Mouse (Mus musculus): ENCODE measurements around the gene Krt14. TPM values are rescaled to one million over a fixed set of nuclear protein-coding genes. Genes with fewer than 3 reads are reported as not detected.

Krt14 gene
- total RNA-seq, 1 experiment from 2014 or later = not detected

DNA sequence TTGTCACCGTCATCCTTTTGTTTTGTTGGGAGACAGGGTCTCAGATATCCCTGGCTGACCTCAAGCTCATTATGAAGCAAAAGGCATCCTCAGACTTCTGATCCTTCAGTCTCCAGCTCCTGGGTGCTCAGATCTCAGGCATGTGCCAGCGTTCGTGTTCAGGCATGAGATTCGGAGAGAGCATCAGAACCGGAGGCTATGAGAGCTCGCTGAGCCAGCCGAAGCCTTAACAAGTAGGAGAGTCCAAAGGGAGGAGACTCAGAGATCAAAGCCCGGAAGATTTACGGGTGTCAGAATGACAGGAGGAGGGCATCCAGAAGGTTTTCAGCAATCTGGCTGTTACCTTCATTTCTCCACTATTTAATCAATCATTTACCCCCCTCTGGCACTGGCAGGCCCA is 30.6 kb downstream of the Krt14 start:
- ATAC-seq (replicated peaks; ENCODE audit: insufficient number of reproducible peaks, low FRiP score, low TSS enrichment, poor library complexity, severe bottlenecking) = no peak

DNA sequence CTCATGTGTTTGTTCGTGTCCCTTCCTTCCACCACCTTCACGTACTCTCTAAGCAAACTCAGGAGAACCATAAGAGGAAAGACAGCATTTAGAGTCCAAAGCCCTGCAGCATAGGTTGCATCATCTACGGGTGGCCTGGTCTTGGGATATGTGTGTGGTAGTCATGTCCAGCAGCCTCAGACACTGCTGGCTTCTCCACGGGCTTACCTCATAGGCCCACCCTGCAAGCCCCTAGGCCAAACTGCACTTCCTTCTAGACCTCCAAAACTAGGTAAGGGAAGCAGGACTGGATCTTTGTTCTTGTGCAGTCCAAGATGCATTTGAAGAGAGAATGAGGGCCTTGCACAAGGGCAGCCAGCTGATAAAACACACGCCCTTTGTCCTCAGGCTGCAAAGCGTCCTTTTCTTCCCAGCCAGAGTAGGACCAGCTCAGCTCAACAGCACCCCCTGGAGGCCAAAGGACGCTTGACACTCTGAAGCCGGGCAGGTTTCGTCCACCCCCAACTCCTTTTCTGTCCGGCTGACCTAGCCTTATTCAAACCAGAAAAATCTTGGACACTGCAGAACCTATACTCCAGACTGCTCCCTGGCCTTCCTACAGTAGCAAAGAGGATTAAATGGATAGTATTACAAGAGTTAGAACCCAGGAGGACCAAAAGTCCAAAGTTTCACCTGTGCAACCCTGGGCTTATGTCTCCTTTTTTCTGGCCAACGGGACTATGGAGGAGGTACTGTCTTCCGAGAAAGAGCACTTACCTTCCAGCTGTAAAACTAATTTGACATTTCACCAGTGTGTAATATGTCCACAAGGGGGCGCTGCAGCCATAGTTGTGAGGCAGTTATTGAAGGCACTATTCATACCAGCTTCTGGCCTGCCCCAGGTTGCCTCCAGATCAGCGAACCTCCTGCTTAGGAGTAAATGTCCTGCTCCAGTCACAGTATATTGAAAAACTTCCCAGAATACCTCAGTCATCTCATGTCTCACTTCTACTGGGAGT is 38.3 kb downstream of the Krt14 start:
- ATAC-seq (replicated peaks; ENCODE audit: insufficient number of reproducible peaks, low FRiP score, low TSS enrichment, poor library complexity, severe bottlenecking) = no peak

DNA sequence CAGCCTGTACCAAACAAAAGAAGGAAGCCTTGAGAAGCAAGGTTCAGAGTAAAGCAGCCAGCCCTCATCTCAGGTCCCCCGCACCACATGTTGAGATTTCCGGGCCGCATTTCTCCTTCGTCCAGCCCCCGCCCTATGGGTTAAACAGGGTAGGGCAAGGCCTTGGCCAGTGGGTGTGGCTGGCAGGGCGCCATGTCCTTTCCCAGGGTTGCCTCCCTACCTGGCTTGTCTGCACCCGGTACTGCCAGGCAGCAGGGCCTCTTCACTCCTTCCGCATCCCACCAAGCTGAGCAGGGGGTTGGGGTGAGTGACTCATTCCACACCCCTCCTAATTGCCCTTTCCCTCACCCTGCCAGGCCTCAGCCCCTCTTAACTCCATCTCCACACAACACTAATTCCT is 39.3 kb downstream of the Krt14 start:
- no peak for ATAC-seq (replicated peaks; ENCODE audit: insufficient number of reproducible peaks, low FRiP score, low TSS enrichment, poor library complexity, severe bottlenecking)

DNA sequence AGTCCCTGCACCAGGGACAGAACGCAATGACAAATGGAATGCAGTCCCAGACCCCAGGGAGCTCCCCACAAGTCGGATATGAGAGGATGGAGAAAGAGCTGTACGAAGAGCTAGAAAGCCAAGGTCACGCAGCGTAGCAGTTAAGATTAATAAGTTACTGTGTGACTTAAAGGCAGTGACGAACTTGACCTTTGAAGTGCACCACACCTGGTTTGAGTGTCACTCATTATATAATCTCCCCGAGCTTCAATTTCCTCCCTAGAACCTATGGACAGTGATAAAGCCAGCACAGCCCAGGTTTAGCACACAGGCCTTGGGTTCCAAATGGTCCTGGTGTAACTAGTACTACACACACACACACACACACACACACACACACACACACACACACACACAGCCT is 43.0 kb downstream of the Krt14 start:
- ATAC-seq (replicated peaks; ENCODE audit: insufficient number of reproducible peaks, low FRiP score, low TSS enrichment, poor library complexity, severe bottlenecking) = no peak

DNA sequence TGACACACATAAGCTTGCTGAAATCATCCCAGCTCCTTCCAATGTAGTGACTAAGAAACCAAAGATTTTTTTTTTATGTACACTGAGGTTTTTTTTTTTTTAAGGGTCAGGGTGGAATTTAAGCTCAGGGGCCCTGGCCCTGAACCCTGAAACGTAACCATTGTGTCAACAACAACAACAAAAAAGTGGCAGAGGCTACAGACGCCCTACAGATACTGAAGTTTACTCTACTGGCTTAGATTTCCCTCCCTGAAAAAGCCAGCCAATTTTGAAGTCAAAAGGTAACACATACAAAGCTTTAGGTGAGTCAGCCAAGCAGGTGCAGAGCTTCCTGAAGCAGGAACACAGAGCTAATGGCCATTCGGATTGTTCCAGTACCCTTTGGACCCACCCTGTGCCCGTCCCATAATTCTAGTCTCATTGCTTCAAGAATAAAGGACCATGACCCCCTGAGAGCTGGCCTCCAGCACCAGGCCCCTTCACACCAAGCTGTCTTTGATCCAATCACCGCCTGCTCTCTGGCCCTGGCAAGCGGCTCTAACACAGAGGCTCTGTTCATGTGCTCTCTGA is 49.4 kb downstream of the Krt14 start:
- no peak for ATAC-seq (replicated peaks; ENCODE audit: insufficient number of reproducible peaks, low FRiP score, low TSS enrichment, poor library complexity, severe bottlenecking)

DNA sequence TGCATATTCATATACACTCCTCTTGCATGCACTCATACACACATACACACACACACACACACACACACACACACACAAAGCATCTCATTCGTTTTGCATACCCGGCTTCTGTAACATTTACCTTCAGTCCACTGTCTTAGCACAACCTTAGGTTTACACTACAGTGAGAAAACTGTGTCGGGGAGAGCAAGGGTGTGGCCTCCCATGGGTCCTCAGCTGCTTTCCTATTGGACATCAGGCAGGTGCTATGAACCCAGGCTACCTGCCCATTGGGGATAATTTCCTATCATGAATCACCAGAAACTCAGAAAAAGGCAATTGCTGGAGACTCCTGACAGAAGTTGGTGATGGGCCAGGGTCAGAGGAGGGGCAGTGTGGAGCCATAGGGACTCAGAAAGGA is 50.0 kb downstream of the Krt14 start:
- ATAC-seq (replicated peaks; ENCODE audit: insufficient number of reproducible peaks, low FRiP score, low TSS enrichment, poor library complexity, severe bottlenecking) = no peak

DNA sequence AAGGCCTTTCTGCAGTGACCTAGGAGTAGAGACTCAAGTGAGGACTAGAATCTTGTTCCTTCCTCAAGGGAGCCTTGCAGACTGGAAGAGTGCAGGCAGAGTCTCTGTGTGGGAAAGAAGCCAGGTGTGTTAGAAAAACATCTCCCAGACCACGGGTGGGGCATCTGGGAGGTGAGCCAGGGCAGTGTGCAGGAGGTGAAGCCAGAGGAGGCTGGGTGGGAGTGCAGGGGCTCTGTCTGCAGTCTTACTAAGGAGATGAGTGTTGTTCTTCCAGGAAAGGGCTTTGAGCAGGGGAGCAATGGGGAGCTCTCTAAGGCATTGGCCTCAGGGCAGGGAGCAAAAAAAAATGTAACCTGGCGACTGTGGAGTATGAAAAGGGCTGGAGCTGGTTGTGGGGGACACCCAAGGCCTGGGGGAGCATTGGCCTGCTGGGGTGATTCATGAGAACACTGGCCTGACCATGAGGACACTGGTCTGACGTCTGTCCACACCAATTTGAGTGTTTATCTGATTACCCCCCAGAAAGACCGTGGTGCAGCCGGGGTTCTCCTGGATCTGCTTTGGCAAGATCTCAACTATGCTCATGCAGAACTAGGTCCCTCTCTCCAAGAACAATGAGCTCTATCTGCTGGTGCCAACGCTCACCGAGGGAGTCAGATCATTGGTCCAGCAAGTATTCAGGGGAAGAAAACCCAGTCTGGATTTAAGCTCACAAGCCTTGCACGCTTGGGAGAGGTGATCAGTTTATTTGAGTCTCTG is 51.7 kb downstream of the Krt14 start:
- no peak for ATAC-seq (replicated peaks; ENCODE audit: insufficient number of reproducible peaks, low FRiP score, low TSS enrichment, poor library complexity, severe bottlenecking)

Other genes starting within 250 kb of the Krt14 start
- gene Krtap29-1, start 228.5 kb downstream of the Krt14 start, total RNA-seq (2017) = not detected in 3 replicates
- not detected in 3 replicates for gene Krtap16-1, start 221.0 kb downstream of the Krt14 start, total RNA-seq (2017)
- gene Krtap17-1, start 213.6 kb downstream of the Krt14 start, total RNA-seq (2017) = not detected in 3 replicates
- gene Krt33a, start 191.3 kb downstream of the Krt14 start, total RNA-seq (2017) = not detected in 3 replicates
- not detected in 3 replicates for gene Krt33b, start 177.7 kb downstream of the Krt14 start, total RNA-seq (2017)
- gene Krt34, start 166.0 kb downstream of the Krt14 start, total RNA-seq (2017) = not detected in 3 replicates
- not detected in 3 replicates for gene Krt31, start 157.0 kb downstream of the Krt14 start, total RNA-seq (2017)
- not detected in 3 replicates for gene Krt32, start 119.3 kb downstream of the Krt14 start, total RNA-seq (2017)
- not detected in 3 replicates for gene Krt35, start 111.3 kb downstream of the Krt14 start, total RNA-seq (2017)
- gene Krt36, start 101.9 kb downstream of the Krt14 start, total RNA-seq (2017) = not detected in 3 replicates
- not detected in 3 replicates for gene Krt13, start 86.0 kb downstream of the Krt14 start, total RNA-seq (2017)
- gene Krt15, start 71.6 kb downstream of the Krt14 start, total RNA-seq (2017) = not detected in 3 replicates
- not detected in 3 replicates for gene Krt19, start 58.9 kb downstream of the Krt14 start, total RNA-seq (2017)
- gene Krt9, start 14.3 kb downstream of the Krt14 start, total RNA-seq (2017) = not detected in 3 replicates
- not detected in 3 replicates for gene Krt16, start 41.4 kb upstream of the Krt14 start, total RNA-seq (2017)
- gene Krt17, start 53.5 kb upstream of the Krt14 start, total RNA-seq (2017) = not detected in 3 replicates
- not detected in 3 replicates for gene Krt42, start 62.3 kb upstream of the Krt14 start, total RNA-seq (2017)
- gene Eif1, start 112.3 kb upstream of the Krt14 start, total RNA-seq (2017) = 374 to 712 TPM (median 492 TPM) in 3 replicates
- not detected in 3 replicates for gene Gast, start 126.9 kb upstream of the Krt14 start, total RNA-seq (2017)
- 1.3 to 2.7 TPM in 2 of 3 replicates, not detected in the other for gene Hap1, start 148.6 kb upstream of the Krt14 start, total RNA-seq (2017)
- gene Jup, start 190.2 kb upstream of the Krt14 start, total RNA-seq (2017) = 14.7 to 28.8 TPM (median 21.2 TPM) in 3 replicates
- 0.64 to 5.3 TPM (median 3.1 TPM) in 3 replicates for gene P3h4, start 207.3 kb upstream of the Krt14 start, total RNA-seq (2017)
- 0.57 to 4.4 TPM (median 2.1 TPM) in 3 replicates for gene Fkbp10, start 208.1 kb upstream of the Krt14 start, total RNA-seq (2017)
- 8.0 to 38.5 TPM (median 14.4 TPM) in 3 replicates for gene Nt5c3b, start 234.3 kb upstream of the Krt14 start, total RNA-seq (2017)
- gene Klhl10, start 234.4 kb upstream of the Krt14 start, total RNA-seq (2017) = 0.97 TPM in 1 of 3 replicates, not detected in the others

All from monocyte, adult 5-6 weeks (primary cell).